Mouse (Mus musculus) testis, adult 2 months (tissue): Measurements from ENCODE around the gene Pxdn.

Experiments used
- CTCF ChIP-seq: fragments of 200-500 bp; IDR thresholded peaks from 2 replicates; pipeline ENCODE4 v1.5.1; 2012; ENCODE audit warnings: low read depth, mild to moderate bottlenecking, inconsistent platforms, low read length, moderate library complexity; ENCODE audit not compliant: control insufficient read depth, insufficient read depth, insufficient replicate concordance
- POLR2A ChIP-seq: fragments of 200-500 bp; IDR thresholded peaks from 2 replicates; pipeline ENCODE4 v1.6.1; 2012; ENCODE audit warnings: low read depth, mild to moderate bottlenecking, inconsistent platforms, low read length, moderate library complexity; ENCODE audit not compliant: control insufficient read depth

- no peak for TF ChIP-seq CTCF
- TF ChIP-seq POLR2A, result no peak
Measured at GRCm38 (mm10) chr12:30061503-30062117, 124.2 kb downstream of the Pxdn start.
